Mouse (Mus musculus) kidney, embryonic 15.5 days (tissue): ENCODE measurements around the gene Sppl2b. TPM values are rescaled to one million over a fixed set of nuclear protein-coding genes. Genes with fewer than 3 reads are reported as not detected.

Experiments used
- ATAC-seq: fragments of 200-750 bp; cut with Nextera tagmentation; replicated peaks from 2 replicates; pipeline ENCODE4 v1.8.0; 2017; ENCODE audit warnings: moderate TSS enrichment; ENCODE audit not compliant: low FRiP score
- H3K27ac ChIP-seq: fragments of 300-500 bp; sonication (generic); 2 replicates; pipeline ENCODE4 v1.5.1; 2015; ENCODE audit warnings: mild to moderate bottlenecking, inconsistent platforms
- H3K27me3 ChIP-seq: fragments of 300-500 bp; sonication (generic); 2 replicates; pipeline ENCODE4 v1.6.1; 2015; ENCODE audit warnings: inconsistent platforms
- H3K36me3 ChIP-seq: fragments of 300-500 bp; sonication (generic); 2 replicates; pipeline ENCODE4 v1.6.1; 2015; ENCODE audit warnings: inconsistent platforms
- H3K4me1 ChIP-seq: fragments of 300-500 bp; sonication (generic); 2 replicates; pipeline ENCODE4 v1.6.1; 2015; ENCODE audit warnings: inconsistent platforms
- H3K4me2 ChIP-seq: fragments of 300-500 bp; sonication (generic); 2 replicates; pipeline ENCODE4 v1.6.1; 2015; ENCODE audit warnings: moderate library complexity, mild to moderate bottlenecking, inconsistent platforms
- H3K4me3 ChIP-seq: fragments of 300-500 bp; sonication (generic); replicated peaks from 2 replicates; pipeline ENCODE4 v1.5.1; 2015; ENCODE audit warnings: mild to moderate bottlenecking, inconsistent platforms
- H3K9ac ChIP-seq: fragments of 300-500 bp; sonication (generic); 2 replicates; pipeline ENCODE4 v1.6.1; 2015; ENCODE audit warnings: mild to moderate bottlenecking, inconsistent platforms
- H3K9me3 ChIP-seq: fragments of 300-500 bp; sonication (generic); replicated peaks from 2 replicates; pipeline ENCODE4 v1.6.1; 2016; ENCODE audit warnings: inconsistent platforms
- WGBS: fragments of 180-500 bp; shearing (Covaris S2); methylation state at CpG from one replicate; pipeline ENCODE4 v1.1.7; 2015; ENCODE audit warnings: mixed read lengths; 5-methylcytosine and 5-hydroxymethylcytosine counted together
- polyA plus RNA-seq: library from polyadenylated mRNA; unstranded; fragments of >200 nt; fragmentation: Nextera tagmentation; extraction: Ambion mirVana; gene quantifications from 2 replicates; pipeline ENCODE4 v1.2.1, GENCODE M21; 2015

Gene Sppl2b
- polyA plus RNA-seq, 1 experiment from 2014 or later = 48.1 TPM

DNA sequence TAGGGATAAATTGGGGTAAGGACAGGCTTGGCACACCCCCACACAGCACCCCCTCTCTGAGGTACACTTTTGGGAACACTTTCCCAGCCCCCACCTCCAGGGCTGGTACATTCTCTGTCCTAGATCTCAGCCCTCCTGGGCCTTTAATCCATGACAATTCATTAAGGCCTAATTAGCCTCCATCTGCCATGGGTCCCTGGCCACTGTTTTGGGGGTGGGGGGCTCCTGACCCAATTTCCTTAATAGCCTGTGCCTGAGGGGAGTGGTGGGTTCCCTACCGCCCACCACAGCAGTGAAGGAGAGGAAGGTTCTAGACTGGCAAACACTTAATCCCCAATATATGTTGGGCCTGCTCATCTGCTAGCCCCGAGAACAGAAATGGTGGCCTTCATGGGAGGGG lies 13.4 kb upstream of the Sppl2b start:
- H3K36me3 ChIP-seq = no peaks in the 10 kb centered on the region
- no peak overlapping the region for H3K4me3 ChIP-seq
- H3K4me1 ChIP-seq = peaks cover 24% of the 10 kb centered on the region
- H3K4me2 ChIP-seq = no peak overlapping the region
- H3K27me3 ChIP-seq = peaks cover 76% of the 10 kb centered on the region
- WGBS = 78% methylated on average over 2 of the region's 2 CpGs
- no peak overlapping the region for H3K9ac ChIP-seq
- H3K27ac ChIP-seq = no peak overlapping the region
- ATAC-seq = no peak
- no peaks in the 10 kb centered on the region for H3K9me3 ChIP-seq

DNA sequence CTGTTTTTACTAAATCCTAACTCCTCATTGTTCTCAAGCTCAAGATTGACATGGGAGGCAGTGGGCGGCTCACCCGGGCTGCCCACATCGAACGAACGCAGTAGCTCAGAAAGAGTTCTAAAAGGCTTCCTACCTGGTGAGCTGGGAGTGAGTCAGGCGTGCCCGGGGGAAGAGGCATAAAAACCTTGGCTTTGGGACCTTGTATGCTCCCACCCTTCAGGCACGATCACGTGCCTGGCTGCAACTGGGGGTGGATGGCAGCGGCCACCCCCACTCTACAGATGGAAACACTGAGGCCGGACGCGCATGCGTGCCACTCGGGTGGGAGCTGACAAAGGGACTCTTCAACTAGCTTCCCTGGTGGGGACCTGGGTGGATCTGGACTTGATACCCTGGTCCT lies 12.7 kb upstream of the Sppl2b start:
- no peak overlapping the region for H3K4me3 ChIP-seq
- H3K9me3 ChIP-seq = no peaks in the 10 kb centered on the region
- no peak overlapping the region for H3K9ac ChIP-seq
- peaks cover 20% of the 10 kb centered on the region for H3K4me1 ChIP-seq
- no peak overlapping the region for H3K4me2 ChIP-seq
- H3K36me3 ChIP-seq = no peaks in the 10 kb centered on the region
- ATAC-seq = no peak
- 81% methylated on average over 15 of the region's 15 CpGs for WGBS
- no peak overlapping the region for H3K27ac ChIP-seq
- peaks cover 70% of the 10 kb centered on the region for H3K27me3 ChIP-seq

DNA sequence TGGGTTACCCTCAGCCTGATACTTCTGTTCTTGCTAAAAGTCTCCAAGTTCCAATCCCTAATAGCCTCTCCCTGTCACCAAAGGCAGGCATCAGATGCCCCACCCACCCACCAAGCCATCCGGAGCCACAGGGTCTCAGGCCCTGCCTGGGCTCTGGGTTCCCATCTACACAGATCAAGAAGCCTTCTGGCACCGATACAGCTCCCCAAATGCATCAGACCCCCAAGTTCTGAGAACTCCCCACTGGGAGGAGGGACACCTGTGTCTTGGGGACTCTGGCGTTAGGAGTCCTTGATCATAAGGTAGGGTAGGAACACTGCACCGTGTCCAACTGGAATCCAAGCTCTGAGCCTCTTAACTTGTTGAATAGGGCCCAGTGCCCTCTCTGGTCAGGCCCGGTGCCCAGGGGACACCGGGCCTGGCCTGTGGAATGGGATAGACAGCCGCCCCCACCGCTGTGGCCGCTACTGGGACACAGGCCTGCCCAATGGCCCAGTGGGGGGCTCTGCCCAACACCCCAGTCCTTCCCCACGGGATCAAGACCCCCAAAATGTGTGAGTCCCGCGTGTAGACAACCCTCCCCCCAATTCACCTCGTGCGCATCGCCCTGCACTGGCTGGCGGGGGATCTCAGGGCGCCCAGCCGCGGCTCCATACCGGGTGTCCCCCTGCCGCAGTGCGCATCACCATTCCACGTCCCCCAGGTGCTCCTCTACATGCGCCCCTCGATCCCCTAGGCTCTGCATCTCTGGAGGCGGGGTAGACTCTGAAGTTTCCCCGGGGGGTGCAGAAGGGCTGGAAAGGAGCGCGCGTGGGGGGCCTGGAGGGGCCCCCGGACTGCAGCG lies 11.8 kb upstream of the Sppl2b start:
- H3K9ac ChIP-seq = peak overlapping the region; percentile 44
- WGBS = 9% methylated on average over 32 of the region's 32 CpGs

DNA sequence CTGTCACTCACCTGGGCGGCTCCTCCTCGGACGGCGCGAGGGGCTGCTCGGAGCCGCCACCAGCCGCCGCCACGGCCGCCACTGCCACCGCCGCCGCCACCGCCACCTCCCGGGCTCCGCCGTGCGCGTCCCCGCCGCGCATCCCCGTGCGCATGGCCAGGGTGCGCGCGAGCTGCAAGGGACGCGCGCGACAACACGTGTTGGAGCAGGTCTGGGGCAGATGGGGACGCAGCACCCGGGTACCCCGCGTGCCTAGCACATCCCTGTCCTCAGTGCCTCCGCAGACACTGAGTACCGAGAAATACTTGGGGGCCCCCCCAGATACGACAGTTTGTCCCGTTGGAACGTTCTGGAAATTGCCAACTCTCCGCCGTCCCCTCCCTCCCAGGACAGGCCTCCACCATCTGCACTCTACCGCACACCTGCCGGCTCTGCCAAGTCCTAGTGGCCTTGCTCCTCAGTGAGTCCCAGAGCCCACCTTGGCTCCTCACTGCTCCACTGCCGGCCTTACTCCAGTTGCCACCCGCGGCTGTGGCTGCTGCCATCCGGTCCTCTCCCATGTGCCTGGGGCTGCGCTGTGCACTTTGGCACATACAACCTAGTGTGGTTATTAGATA lies 11.0 kb upstream of the Sppl2b start, which contains the start of gene Lingo3:
TSS of gene Lingo3 (minus strand) at position 109 of the 617 bp plus-strand sequence.
- H3K4me2 ChIP-seq = peak within 1 kb of the TSS; percentile 88
- no peak within 1 kb of the TSS for H3K27ac ChIP-seq
- no peaks in the 10 kb centered on the region for H3K9me3 ChIP-seq
- ATAC-seq = no peak
- H3K9ac ChIP-seq = peak within 1 kb of the TSS; percentile 44
- no peaks in the 10 kb centered on the region for H3K36me3 ChIP-seq
- peaks cover 21% of the 10 kb centered on the region for H3K4me1 ChIP-seq
- 3% methylated on average over 50 of the region's 51 CpGs for WGBS
- peaks cover 57% of the 10 kb centered on the region for H3K27me3 ChIP-seq
- H3K4me3 ChIP-seq = peak within 1 kb of the TSS; percentile 48

More for the DNA sequence above, 11.8 kb upstream of the Sppl2b start:
- Histone ChIP-seq H3K27ac (no peak overlapping the region), H3K4me2 (peak overlapping the region; percentile 88), H3K27me3 (peaks cover 61% of the 10 kb centered on the region), H3K9me3 (no peaks in the 10 kb centered on the region), H3K4me1 (peaks cover 17% of the 10 kb centered on the region), H3K36me3 (no peaks in the 10 kb centered on the region), H3K4me3 (peak overlapping the region; percentile 48)
- 0 out of 2 replicates have a peak, but pooled peaks have one; percentile 7 for ATAC-seq

DNA sequence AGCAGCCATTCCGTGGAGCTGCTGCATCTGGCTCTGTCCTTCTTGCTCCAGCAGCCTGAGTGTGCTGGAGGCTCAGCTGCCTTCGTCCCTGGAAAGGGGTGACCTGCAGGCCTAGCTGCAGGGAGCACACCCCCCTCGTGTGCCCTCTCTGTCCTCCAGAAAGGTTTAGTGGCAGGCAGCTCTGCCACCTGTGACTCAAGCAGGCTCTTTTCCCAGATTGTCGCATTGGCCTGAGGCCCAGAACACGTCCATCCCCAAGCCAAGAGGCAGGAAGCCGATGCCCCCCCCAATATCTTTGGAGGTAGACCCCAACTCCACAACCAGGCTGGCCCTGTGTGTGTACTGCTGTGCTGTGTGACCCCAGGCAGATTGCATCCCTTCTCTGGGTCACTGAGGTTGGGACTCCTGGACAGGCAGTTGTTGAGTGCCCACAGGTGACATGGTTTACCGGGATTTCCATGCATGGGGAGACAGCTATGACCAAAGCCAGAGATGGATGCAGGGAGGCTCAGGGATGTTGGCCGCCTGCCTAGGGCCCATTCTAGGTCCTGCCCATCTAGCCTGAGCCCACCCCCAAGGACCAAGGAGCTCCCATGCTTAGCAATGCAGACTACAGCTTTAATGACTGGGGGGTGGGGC lies 9.9 kb upstream of the Sppl2b start:
- H3K4me1 ChIP-seq = peaks cover 21% of the 10 kb centered on the region

DNA sequence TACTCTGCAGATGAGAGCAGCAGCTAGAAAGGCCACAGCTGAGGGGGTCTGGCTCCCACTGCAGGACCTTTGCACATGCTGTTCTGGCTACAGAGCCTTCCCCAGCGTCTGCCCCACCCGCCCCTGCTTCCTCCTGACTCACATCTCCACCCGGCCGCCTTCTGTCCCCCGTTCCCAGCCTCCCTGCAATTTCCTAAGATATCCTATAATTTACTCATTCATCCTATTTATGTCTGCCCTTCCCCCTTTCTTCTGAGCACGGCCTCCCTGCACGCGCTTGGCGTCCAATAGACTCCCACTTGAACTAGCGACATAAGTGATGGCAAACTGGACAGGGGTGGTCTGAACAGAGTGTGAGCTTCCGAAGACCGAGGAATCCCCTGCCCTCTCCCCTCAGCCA lies 9.3 kb upstream of the Sppl2b start:
- 71% methylated on average over 12 of the region's 12 CpGs for WGBS
- peaks cover 52% of the 10 kb centered on the region for H3K27me3 ChIP-seq
- H3K4me3 ChIP-seq = no peak overlapping the region

More for the DNA sequence above, 9.9 kb upstream of the Sppl2b start:
- no peak for ATAC-seq
- no peak overlapping the region for H3K27ac ChIP-seq
- H3K9me3 ChIP-seq = no peaks in the 10 kb centered on the region
- WGBS = 66% methylated on average over 8 of the region's 8 CpGs
- H3K36me3 ChIP-seq = no peaks in the 10 kb centered on the region
- peaks cover 52% of the 10 kb centered on the region for H3K27me3 ChIP-seq
- no peak overlapping the region for H3K9ac ChIP-seq
- no peak overlapping the region for H3K4me2 ChIP-seq
- H3K4me3 ChIP-seq = no peak overlapping the region

DNA sequence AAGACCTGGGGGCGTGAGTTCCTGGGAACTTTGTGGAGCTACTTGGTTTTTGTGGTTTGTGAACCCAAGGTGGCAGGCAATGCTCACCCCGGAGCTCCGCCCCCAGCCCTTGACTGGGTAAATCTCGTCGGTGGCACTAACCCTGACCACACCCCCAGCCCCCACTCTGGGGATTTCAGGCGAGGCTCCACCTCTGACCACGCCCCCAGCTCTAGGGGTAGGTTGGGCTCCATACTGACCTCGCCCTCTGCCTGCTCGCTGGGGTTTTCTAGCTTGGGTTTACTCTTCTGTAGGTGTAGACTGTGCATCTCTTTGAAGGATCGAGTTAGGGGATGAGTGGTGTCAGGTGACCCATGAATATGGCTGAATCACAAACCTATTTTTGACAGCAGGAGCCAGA lies 6.5 kb upstream of the Sppl2b start:
- Histone ChIP-seq H3K4me3 (no peak overlapping the region), H3K9me3 (no peaks in the 10 kb centered on the region), H3K27ac (no peak overlapping the region), H3K36me3 (peaks cover 26% of the 10 kb centered on the region), H3K9ac (no peak overlapping the region), H3K4me2 (no peak overlapping the region), H3K4me1 (peaks cover 18% of the 10 kb centered on the region), H3K27me3 (peaks cover 24% of the 10 kb centered on the region)
- ATAC-seq = peak; percentile 38
- WGBS = 13% methylated on average over 10 of the region's 10 CpGs

More for the DNA sequence above, 9.3 kb upstream of the Sppl2b start:
- Histone ChIP-seq H3K9me3 (no peaks in the 10 kb centered on the region), H3K27ac (no peak overlapping the region), H3K36me3 (no peaks in the 10 kb centered on the region), H3K9ac (no peak overlapping the region), H3K4me2 (no peak overlapping the region), H3K4me1 (peaks cover 21% of the 10 kb centered on the region)
- no peak for ATAC-seq

DNA sequence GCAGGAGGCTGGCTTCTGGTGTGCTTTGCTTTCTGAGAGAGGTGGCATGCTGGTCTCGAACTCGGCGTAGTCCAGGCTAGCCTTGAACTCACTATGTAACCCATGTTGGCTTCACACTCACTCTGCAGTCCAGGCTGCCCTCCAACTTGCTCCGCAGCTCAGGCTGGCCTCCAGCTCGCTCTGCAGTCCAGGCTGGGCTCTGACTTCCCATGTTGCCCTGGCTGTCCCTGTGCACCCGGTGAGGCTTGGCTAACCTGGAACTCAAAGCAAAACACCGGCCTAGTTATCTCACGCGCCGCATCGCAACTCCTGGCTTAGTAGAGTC lies 636 bp downstream of the Sppl2b start:
- peak overlapping the region; percentile 87 for H3K9ac ChIP-seq
- no peaks in the 10 kb centered on the region for H3K27me3 ChIP-seq
- no peak overlapping the region for H3K27ac ChIP-seq
- peak overlapping the region; percentile 88 for H3K4me3 ChIP-seq
- H3K4me2 ChIP-seq = peak overlapping the region; percentile 95
- peaks cover 39% of the 10 kb centered on the region for H3K4me1 ChIP-seq
- peaks cover 27% of the 10 kb centered on the region for H3K36me3 ChIP-seq
- H3K9me3 ChIP-seq = no peaks in the 10 kb centered on the region
- WGBS = 26% methylated on average over 11 of the region's 11 CpGs
- ATAC-seq = peak; percentile 20

DNA sequence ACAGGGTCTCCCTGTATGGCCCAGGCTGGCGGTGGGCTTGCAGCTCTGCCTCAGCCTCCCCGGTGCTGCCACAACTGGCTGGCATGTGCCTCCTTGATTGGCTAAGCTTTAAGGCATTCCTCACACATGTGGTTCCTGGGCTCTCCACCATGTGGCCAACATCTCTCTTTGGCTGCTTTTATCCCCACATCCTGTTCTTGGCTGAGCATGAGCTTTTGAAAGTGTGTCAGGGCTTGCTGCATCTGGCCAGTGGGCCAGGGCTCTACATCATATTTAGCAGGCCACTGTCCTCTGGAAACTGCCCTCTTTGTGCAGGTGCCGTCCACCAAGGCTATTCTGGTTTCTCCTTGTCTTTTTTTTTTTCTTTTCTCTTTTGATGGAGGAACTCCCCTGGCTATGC lies 1.2 kb downstream of the Sppl2b start:
- no peak overlapping the region for H3K9ac ChIP-seq
- peaks cover 24% of the 10 kb centered on the region for H3K36me3 ChIP-seq
- H3K4me1 ChIP-seq = peaks cover 39% of the 10 kb centered on the region
- 72% methylated on average over 3 of the region's 3 CpGs for WGBS
- H3K4me2 ChIP-seq = peak overlapping the region; percentile 95
- no peaks in the 10 kb centered on the region for H3K9me3 ChIP-seq
- H3K27ac ChIP-seq = no peak overlapping the region
- H3K27me3 ChIP-seq = no peaks in the 10 kb centered on the region
- ATAC-seq = no peak
- peak overlapping the region; percentile 88 for H3K4me3 ChIP-seq

DNA sequence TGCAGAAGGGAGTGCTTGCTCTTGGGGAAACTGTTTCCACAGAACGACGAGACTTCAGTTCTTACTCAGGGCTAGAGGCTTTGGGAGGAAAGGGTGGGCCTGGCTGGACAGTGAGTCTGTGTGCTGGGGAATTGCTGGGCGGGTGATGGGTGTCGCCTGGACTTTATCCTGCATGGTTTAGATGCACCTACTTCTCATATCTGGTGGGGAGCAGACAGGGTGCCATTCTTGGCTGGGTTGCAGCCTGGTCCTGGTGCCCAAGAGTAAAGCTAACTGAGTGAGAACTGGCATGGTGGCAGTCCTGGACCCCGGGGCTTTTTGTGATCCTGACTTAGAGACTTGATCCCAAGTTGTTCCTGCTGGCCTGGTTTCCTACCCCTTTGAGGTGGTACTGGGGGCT lies 1.8 kb downstream of the Sppl2b start:
- Histone ChIP-seq H3K9me3 (no peaks in the 10 kb centered on the region), H3K27me3 (no peaks in the 10 kb centered on the region), H3K4me3 (0 out of 2 replicates have a peak overlapping the region, but pooled peaks have one; percentile 88), H3K9ac (0 out of 2 replicates have a peak overlapping the region, but pooled peaks have one; percentile 10), H3K4me1 (peaks cover 39% of the 10 kb centered on the region), H3K36me3 (peaks cover 24% of the 10 kb centered on the region), H3K27ac (no peak overlapping the region), H3K4me2 (0 out of 2 replicates have a peak overlapping the region, but pooled peaks have one; percentile 95)
- no peak for ATAC-seq
- WGBS = 78% methylated on average over 5 of the region's 5 CpGs

DNA sequence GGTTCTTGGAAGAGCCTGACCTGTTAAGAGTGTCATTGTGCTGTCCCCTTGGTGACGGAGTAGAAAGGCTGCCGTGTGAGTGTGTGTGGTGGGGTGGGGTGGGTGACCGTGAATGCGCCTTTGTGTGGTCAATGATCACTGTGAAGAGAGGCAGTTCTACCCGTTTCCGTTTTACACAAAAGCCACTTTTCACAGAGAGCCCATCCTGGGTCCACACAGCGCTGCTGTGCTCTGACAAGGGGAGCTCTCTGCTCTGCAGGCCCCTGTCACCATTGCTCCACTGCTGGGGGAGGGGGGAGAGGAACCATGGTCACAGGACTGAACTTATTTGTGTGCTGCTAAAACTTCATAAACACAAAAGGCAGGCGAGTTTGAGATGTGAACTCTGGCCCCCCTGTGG lies 2.3 kb downstream of the Sppl2b start:
- H3K9me3 ChIP-seq = no peaks in the 10 kb centered on the region
- H3K36me3 ChIP-seq = peaks cover 24% of the 10 kb centered on the region
- no peak for ATAC-seq
- H3K4me2 ChIP-seq = no peak overlapping the region
- WGBS = 72% methylated on average over 8 of the region's 8 CpGs
- H3K27ac ChIP-seq = no peak overlapping the region
- no peaks in the 10 kb centered on the region for H3K27me3 ChIP-seq
- peak overlapping the region; percentile 10; the same call in 1 of the 2 replicates for H3K9ac ChIP-seq
- peaks cover 39% of the 10 kb centered on the region for H3K4me1 ChIP-seq
- H3K4me3 ChIP-seq = no peak overlapping the region

DNA sequence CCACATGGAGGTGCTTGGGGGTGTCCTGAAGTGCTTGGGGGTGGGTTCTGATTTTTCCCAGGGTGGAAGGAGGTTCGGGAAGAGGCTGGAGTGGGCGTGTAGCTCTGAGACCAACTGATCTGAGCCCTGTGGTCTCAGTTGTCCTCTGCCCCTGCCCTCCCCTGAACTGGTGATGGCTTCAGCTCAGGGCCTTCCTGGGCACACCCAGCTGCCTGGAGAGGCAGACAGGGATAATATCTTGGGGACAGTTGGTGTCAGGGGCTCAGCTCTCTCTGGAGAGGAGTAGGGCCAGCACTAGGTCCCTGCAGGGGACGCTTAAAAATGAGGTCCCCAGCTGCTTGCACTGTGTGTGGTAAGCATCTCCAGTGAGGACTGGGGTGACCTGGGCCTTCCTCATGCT lies 2.8 kb downstream of the Sppl2b start:
- peaks cover 39% of the 10 kb centered on the region for H3K4me1 ChIP-seq
- H3K4me3 ChIP-seq = no peak overlapping the region
- no peak overlapping the region for H3K27ac ChIP-seq
- ATAC-seq = no peak
- no peak overlapping the region for H3K4me2 ChIP-seq
- WGBS = 72% methylated on average over 3 of the region's 3 CpGs
- H3K9me3 ChIP-seq = no peaks in the 10 kb centered on the region
- H3K27me3 ChIP-seq = no peaks in the 10 kb centered on the region
- 0 out of 2 replicates have a peak overlapping the region, but pooled peaks have one; percentile 10 for H3K9ac ChIP-seq
- H3K36me3 ChIP-seq = peaks cover 26% of the 10 kb centered on the region
